Mouse (Mus musculus) embryonic facial prominence, embryonic 12.5 days (tissue): ENCODE data around the gene Tgfa. TPM values are rescaled to one million over a fixed set of nuclear protein-coding genes. Genes with fewer than 3 reads are reported as not detected.

Source experiments
- ATAC-seq: fragments of 200-750 bp; cut with Nextera tagmentation; 2 replicates; pipeline ENCODE4 v1.8.0; 2017; ENCODE audit not compliant: insufficient number of reproducible peaks, insufficient read depth, low FRiP score, low TSS enrichment
- H3K27ac ChIP-seq: fragments of 300-500 bp; sonication (generic); 2 replicates; pipeline ENCODE4 v1.5.1; 2016; ENCODE audit warnings: mild to moderate bottlenecking
- H3K27me3 ChIP-seq: fragments of 300-500 bp; sonication (generic); 2 replicates; pipeline ENCODE4 v1.6.1; 2016; ENCODE audit warnings: mild to moderate bottlenecking, moderate library complexity
- H3K36me3 ChIP-seq: fragments of 300-500 bp; sonication (generic); 2 replicates; pipeline ENCODE4 v1.6.1; 2016; ENCODE audit warnings: mild to moderate bottlenecking
- H3K4me1 ChIP-seq: fragments of 300-500 bp; sonication (generic); 2 replicates; pipeline ENCODE4 v1.6.1; 2016
- H3K4me2 ChIP-seq: fragments of 300-500 bp; sonication (generic); replicated peaks from 2 replicates; pipeline ENCODE4 v1.6.1; 2016; ENCODE audit warnings: mild to moderate bottlenecking, moderate library complexity
- H3K4me3 ChIP-seq: fragments of 300-500 bp; sonication (generic); 2 replicates; pipeline ENCODE4 v1.5.1; 2016; ENCODE audit warnings: mild to moderate bottlenecking
- H3K9ac ChIP-seq: fragments of 300-500 bp; sonication (generic); 2 replicates; pipeline ENCODE4 v1.6.1; 2016; ENCODE audit warnings: mild to moderate bottlenecking, moderate library complexity
- H3K9me3 ChIP-seq: fragments of 300-500 bp; sonication (generic); 2 replicates; pipeline ENCODE4 v1.6.1; 2016; ENCODE audit warnings: mild to moderate bottlenecking, moderate library complexity
- WGBS: fragments of 180-500 bp; shearing (Covaris S2); methylation state at CpG from one replicate; pipeline ENCODE4 v1.1.7; 2016; 5-methylcytosine and 5-hydroxymethylcytosine counted together
- polyA plus RNA-seq: library from polyadenylated mRNA; unstranded; fragments of >200 nt; fragmentation: Nextera tagmentation; extraction: Ambion mirVana; gene quantifications from 2 replicates; pipeline ENCODE4 v1.2.1, GENCODE M21; 2016

The Tgfa gene
- polyA plus RNA-seq, 1 experiment from 2014 or later: 3.6 TPM

DNA sequence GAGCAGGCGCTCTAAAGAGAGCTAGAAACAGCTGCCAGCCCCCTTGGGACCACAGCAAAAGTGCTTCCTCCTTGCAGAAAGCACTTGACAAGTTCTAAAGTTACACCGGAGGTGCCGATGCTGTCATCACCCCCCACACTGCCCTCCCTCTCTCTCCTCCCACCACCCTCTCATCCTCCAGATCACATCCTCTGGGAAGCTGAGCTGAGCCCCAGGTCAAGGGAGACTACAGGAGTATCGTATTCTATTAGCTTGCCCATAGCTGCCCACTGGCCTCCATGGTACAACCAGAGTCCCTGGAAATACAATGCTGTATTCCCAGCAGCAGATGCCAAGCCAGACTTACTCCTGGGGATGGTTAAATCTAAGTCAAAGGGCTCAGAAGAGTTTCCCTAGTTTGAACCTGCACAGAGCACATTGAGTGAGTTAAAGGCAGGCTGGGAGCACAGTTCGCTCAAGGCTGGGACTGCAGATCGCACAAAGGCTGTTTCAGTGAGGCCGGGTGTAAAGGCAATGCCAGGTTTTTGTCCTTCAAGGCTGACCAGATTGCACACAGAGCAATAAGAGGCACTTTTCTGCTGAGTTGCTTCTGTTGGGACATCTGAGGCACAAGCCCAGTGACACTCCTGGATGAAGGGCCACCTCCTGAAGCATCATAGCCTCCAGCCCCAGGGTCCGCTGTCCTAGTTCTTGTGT is 75.5 kb downstream of the Tgfa start:
- Histone ChIP-seq H3K4me2 (no peak overlapping the region), H3K9ac (no peak overlapping the region), H3K27ac (no peak overlapping the region), H3K4me3 (no peak overlapping the region), H3K27me3 (no peaks in the 10 kb centered on the region), H3K4me1 (peaks cover 7% of the 10 kb centered on the region), H3K9me3 (no peaks in the 10 kb centered on the region), H3K36me3 (no peaks in the 10 kb centered on the region)
- ATAC-seq: no peak
- WGBS: 56% methylated on average over 8 of the region's 8 CpGs

DNA sequence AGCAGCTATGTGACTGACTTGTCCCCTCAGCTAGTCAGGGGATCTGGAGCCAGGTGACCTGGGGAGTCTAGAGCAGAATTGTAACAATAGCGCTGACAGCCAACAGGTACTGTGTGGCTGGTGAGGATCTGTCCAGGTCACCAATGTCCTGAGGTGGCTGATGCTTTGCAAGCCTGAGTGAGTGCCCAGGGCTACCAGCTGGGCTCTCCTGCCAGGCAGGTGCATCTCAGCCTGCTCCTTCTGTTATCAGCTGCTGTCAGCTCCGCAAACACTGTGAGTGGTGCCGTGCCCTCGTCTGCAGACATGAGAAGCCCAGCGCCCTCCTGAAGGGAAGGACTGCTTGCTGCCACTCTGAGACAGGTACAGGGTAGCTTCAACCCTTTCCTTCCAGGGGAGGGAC is 76.1 kb downstream of the Tgfa start:
- Histone ChIP-seq H3K27ac (no peak overlapping the region), H3K4me3 (no peak overlapping the region), H3K4me1 (peaks cover 7% of the 10 kb centered on the region), H3K9ac (no peak overlapping the region), H3K4me2 (no peak overlapping the region), H3K9me3 (no peaks in the 10 kb centered on the region), H3K36me3 (no peaks in the 10 kb centered on the region), H3K27me3 (no peaks in the 10 kb centered on the region)
- WGBS: 86% methylated on average over 5 of the region's 5 CpGs
- ATAC-seq: no peak

DNA sequence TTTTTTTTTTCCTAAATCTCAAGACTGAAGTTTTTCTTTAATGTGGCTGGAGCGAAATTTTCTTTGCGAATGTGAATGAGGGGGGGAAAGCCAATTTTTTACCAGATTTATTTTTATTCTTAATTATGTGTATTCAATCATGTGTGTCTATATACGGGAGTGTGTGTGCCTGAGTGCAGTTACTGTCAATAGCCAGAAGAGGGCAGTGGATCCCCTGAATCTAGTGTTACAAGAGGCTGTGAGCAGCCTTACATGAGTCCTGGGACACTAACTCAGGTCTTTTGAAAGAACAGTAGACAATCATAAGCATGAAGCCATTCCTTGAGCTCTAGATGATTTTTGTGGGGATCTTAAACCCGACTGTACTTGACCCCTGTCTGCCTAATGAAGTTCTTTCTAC is 80.7 kb downstream of the Tgfa start:
- no peaks in the 10 kb centered on the region for H3K27me3 ChIP-seq
- H3K4me3 ChIP-seq: no peak overlapping the region
- no peaks in the 10 kb centered on the region for H3K9me3 ChIP-seq
- no peak for ATAC-seq
- H3K27ac ChIP-seq: no peak overlapping the region
- WGBS: 89% methylated on average over 4 of the region's 4 CpGs
- no peaks in the 10 kb centered on the region for H3K36me3 ChIP-seq
- H3K9ac ChIP-seq: no peak overlapping the region
- no peaks in the 10 kb centered on the region for H3K4me1 ChIP-seq
- H3K4me2 ChIP-seq: no peak overlapping the region

DNA sequence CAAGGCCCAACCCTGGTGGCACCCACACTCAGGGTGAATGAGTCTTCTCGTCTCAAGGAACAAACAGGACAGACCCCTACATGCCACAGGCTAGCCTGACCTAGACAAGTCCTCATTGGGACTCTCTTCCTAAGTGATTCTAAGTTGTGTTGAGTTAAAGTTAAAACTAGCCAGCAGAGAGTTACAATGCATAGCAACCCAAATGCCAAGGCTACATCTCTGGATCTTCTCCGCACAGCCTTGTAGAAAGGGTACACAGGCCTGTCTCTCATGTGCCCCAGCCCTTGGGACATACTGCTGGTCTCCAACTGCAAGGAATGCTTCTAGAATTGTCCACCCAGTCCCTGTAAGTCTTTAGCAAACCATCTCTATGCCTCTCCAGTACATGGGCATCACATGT is 81.8 kb downstream of the Tgfa start:
- Histone ChIP-seq H3K4me3 (no peak overlapping the region), H3K27me3 (no peaks in the 10 kb centered on the region), H3K9me3 (no peaks in the 10 kb centered on the region), H3K27ac (no peak overlapping the region), H3K4me2 (no peak overlapping the region), H3K36me3 (no peaks in the 10 kb centered on the region), H3K9ac (no peak overlapping the region), H3K4me1 (no peaks in the 10 kb centered on the region)
- no peak for ATAC-seq
- 82% methylated on average over 2 of the region's 2 CpGs for whole genome bisulfite sequencing

DNA sequence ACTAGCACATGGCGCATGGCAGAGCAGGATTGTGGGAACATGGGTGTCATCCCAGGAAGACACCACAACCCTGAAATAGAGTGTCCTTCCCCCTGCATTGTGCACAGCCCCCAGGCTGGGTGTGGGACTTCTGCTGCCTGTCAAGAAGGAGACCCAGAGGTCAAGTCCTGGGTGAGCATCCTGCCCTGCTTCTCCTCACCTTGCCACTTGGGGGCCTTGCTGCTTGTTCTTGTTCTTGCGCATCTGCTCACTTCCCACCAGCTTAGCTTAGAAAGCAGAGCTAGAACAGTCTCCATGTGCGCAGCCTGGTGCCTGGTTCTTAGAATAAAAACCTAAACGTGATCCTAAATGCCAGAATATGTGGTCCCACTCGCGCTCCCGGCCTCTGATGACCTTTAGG is 82.6 kb downstream of the Tgfa start:
- no peaks in the 10 kb centered on the region for H3K36me3 ChIP-seq
- H3K9me3 ChIP-seq: no peaks in the 10 kb centered on the region
- ATAC-seq: no peak
- no peak overlapping the region for H3K9ac ChIP-seq
- H3K27ac ChIP-seq: no peak overlapping the region
- WGBS: 76% methylated on average over 7 of the region's 7 CpGs
- H3K4me2 ChIP-seq: no peak overlapping the region
- no peak overlapping the region for H3K4me3 ChIP-seq
- no peaks in the 10 kb centered on the region for H3K27me3 ChIP-seq
- no peaks in the 10 kb centered on the region for H3K4me1 ChIP-seq

DNA sequence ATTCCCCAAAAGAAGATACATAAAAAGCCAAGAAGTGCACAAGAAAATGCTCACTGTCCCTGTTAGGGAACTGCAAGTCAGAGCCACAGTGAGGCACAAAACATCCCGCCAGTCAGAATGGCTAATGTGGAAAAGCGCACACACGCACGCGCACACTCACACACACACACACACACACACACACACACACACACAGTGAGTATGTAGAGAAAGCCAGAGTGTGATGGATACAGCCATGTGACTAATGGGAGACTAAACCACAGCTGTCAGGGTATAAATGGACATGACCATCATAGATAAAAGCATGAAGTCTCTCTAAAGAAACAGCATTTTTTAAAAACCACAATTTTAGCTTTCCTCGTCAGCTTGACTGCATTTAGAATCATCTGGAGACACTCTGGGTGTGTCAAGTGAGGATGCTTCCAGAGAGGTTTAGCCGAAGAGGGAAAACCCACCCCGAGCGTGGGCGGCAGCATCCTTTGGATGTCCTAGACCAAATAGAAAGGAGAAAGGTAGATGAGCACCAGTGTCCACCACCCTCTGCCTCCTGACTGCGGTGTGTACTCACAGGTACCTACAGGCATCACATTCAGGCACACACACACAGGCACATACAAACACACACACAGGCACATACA is 86.7 kb downstream of the Tgfa start:
- Histone ChIP-seq H3K9ac (no peak overlapping the region), H3K4me3 (no peak overlapping the region), H3K4me2 (no peak overlapping the region), H3K9me3 (no peaks in the 10 kb centered on the region), H3K4me1 (no peaks in the 10 kb centered on the region), H3K27me3 (no peaks in the 10 kb centered on the region), H3K27ac (no peak overlapping the region), H3K36me3 (no peaks in the 10 kb centered on the region)
- WGBS: 87% methylated on average over 11 of the region's 11 CpGs
- no peak for ATAC-seq

DNA sequence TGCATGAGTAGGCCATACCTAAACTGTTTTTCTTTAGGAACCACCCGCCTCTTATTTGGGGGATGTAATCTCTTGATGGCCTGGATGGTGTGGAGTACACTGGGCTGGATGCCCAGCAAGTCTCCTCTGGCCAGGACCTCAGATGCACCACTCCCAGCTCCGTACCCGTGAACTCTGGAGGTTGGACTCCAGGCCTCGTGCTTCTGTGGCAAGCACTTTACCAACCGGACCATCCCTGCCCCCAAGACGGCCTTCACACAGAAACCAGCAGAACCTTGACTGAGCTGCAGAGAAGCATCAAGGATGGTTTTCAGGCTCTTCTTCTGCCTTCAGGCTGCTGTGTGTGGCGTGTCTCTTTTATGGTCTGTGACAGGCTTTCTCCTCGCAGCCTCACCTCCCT is 98.3 kb downstream of the Tgfa start:
- H3K9me3 ChIP-seq: no peaks in the 10 kb centered on the region
- H3K4me1 ChIP-seq: no peaks in the 10 kb centered on the region
- no peaks in the 10 kb centered on the region for H3K36me3 ChIP-seq
- WGBS: 66% methylated on average over 8 of the region's 8 CpGs
- no peak overlapping the region for H3K4me2 ChIP-seq
- ATAC-seq: no peak
- H3K27me3 ChIP-seq: no peaks in the 10 kb centered on the region
- H3K9ac ChIP-seq: no peak overlapping the region
- no peak overlapping the region for H3K27ac ChIP-seq
- no peak overlapping the region for H3K4me3 ChIP-seq

DNA sequence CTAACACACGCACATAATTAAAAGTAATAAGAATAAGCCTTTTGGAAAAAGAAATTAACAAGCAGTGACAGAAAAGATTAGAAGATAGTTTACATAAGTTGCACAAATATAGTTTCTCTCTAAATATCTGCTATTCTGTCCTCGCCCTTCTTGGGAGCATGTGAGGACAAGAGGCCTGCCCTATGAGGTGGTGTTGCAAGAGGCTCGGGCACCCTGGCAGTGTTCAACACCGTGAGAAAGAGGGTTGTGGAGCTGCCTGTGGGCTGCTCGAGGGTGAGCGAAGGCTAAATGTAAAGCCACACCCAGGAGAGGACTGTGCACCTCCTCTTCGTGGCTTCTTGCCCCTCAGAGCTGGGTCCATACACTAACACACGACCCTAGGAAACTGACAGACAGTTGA is 100.4 kb downstream of the Tgfa start:
- no peaks in the 10 kb centered on the region for H3K36me3 ChIP-seq
- no peaks in the 10 kb centered on the region for H3K9me3 ChIP-seq
- no peak overlapping the region for H3K4me3 ChIP-seq
- 74% methylated on average over 8 of the region's 8 CpGs for WGBS
- H3K4me1 ChIP-seq: no peaks in the 10 kb centered on the region
- H3K9ac ChIP-seq: no peak overlapping the region
- no peak overlapping the region for H3K27ac ChIP-seq
- ATAC-seq: no peak
- H3K27me3 ChIP-seq: no peaks in the 10 kb centered on the region
- H3K4me2 ChIP-seq: no peak overlapping the region

DNA sequence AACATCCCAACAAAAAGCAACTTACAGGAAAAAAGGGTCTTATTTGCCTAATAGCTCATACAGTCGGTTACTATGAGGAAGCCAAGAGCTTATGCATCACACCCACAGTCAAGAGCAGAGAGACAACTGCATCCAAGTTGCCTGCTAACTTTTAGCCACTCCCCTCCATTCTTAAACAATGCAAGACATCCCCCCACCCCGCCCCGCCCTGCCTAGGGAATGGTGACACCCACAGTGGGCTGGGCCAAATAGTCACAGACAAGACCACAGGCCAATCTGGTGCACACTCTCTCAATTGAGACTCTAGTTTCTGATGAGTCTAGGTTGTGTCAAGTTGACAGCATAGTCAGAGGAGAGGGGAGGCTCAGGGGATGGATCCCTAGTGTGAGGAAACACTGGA is 101.1 kb downstream of the Tgfa start:
- Histone ChIP-seq H3K9ac (no peak overlapping the region), H3K4me3 (no peak overlapping the region), H3K4me2 (no peak overlapping the region), H3K27ac (no peak overlapping the region), H3K36me3 (no peaks in the 10 kb centered on the region), H3K4me1 (no peaks in the 10 kb centered on the region), H3K27me3 (no peaks in the 10 kb centered on the region), H3K9me3 (no peaks in the 10 kb centered on the region)
- WGBS: 92% methylated on average over 3 of the region's 3 CpGs
- no peak for ATAC-seq

DNA sequence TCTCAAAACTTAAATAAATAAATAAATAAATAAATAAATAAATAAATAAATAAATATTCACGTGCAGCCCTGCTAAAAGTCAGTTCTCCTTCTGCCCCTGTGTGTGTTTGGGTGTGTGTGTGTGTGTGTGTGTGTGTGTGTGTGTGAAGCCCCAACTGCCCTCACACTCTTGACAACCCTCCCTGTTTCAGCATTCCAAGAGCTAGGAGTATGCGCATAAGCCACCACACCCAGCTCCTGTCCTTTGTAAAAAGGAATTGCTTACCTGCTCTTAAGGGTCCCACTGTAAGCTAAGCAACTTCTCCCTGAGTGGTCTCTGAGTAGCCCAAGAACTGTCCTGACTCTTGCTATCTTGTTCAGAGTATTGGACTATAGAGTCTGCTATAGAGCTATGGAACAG is 101.9 kb downstream of the Tgfa start:
- Histone ChIP-seq H3K4me1 (no peaks in the 10 kb centered on the region), H3K9me3 (no peaks in the 10 kb centered on the region), H3K27ac (no peak overlapping the region), H3K9ac (no peak overlapping the region), H3K27me3 (no peaks in the 10 kb centered on the region), H3K36me3 (no peaks in the 10 kb centered on the region), H3K4me2 (no peak overlapping the region), H3K4me3 (no peak overlapping the region)
- ATAC-seq: no peak
- WGBS: 85% methylated on average over 2 of the region's 2 CpGs

DNA sequence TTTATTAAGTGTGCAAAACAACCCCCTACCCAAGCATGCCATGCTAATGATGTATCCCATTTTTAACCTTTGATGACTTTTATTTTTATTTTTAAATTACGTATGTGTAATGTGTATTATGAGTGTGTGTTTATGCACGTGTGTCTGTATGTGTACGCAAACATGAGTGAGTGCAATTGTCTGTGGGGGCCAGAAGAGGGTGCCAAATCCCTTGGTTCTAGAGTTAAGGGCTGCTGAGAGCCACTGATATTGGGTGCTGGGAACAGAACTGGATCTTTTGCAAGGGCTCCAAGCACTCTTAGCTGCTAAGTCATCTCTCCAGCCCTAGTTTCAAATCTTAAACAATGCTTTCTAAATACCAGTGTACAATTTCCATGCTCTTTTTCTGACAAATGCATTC is 103.9 kb downstream of the Tgfa start:
- H3K4me2 ChIP-seq: no peak overlapping the region
- no peak for ATAC-seq
- 0 out of 2 replicates have a peak, but pooled peaks cover 4% of the 10 kb centered on the region for H3K4me1 ChIP-seq
- no peak overlapping the region for H3K4me3 ChIP-seq
- H3K9ac ChIP-seq: no peak overlapping the region
- no peaks in the 10 kb centered on the region for H3K36me3 ChIP-seq
- 90% methylated on average over 3 of the region's 3 CpGs for WGBS
- H3K27ac ChIP-seq: no peak overlapping the region
- no peaks in the 10 kb centered on the region for H3K27me3 ChIP-seq
- no peaks in the 10 kb centered on the region for H3K9me3 ChIP-seq

DNA sequence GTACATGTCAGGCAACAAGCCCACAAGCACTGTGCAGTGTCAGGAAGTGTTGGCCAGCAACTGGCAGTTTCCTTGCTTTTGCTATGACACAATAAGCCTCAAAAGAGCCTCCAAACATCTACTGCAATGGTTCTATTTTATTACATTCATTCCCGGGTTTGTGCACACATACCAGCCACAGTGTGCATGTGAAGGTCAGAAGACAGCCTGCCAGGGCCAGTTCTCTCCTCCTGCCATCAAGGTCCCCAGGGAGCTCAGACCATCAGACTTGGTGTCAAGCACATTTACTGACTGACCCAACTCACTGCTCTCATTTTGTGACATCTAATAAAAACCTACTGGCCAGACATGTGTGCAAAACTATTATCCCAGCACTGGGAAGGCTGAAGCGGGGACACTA is 104.4 kb downstream of the Tgfa start:
- no peak overlapping the region for H3K27ac ChIP-seq
- no peak overlapping the region for H3K9ac ChIP-seq
- no peak overlapping the region for H3K4me3 ChIP-seq
- no peak for ATAC-seq
- 0 out of 2 replicates have a peak, but pooled peaks cover 4% of the 10 kb centered on the region for H3K4me1 ChIP-seq
- no peaks in the 10 kb centered on the region for H3K27me3 ChIP-seq
- H3K36me3 ChIP-seq: no peaks in the 10 kb centered on the region
- no peaks in the 10 kb centered on the region for H3K9me3 ChIP-seq
- 87% methylated on average over 2 of the region's 2 CpGs for WGBS
- H3K4me2 ChIP-seq: no peak overlapping the region
